Comparison of ENCODE assay signal across 12 mouse cellular contexts in genomic region chr3:88593893-88594580, GRCm38 (mm10). TPM values are rescaled to one million over a fixed set of nuclear protein-coding genes. Genes with fewer than 3 reads are reported as not detected.
DNase-seq lines count a peak whose midpoint lies in the region; ATAC-seq and TF ChIP-seq lines count a peak whose summit lies in the region.
"Had no signal": no experiment of that assay in that cellular context is flagged by ENCODE, and none has a peak within 500 bp of the region (broad histone marks: within the 10 kb centered on the region; RNA-seq: fewer than 3 reads in every experiment).

No protein-coding gene starts in this region.

- ATAC-seq in hindbrain, embryonic 14.5 days (ENCODE audit: low FRiP score), result no peak

- dilution Hi-C loops in CH12.LX (cut with MboI; ENCODE audit: extremely low pct_ligation_motif_present, extremely low pct_unique_long_range_greater_than_20kb, low sequenced_read_pairs), result no loop called here

- no peaks in the 10 kb centered on the region for H3K27me3 ChIP-seq in CH12.LX (replicated peaks)
- H3K27me3 ChIP-seq in hindbrain, embryonic 14.5 days (ENCODE audit: control insufficient read depth, insufficient read depth, low read length), result no peaks in the 10 kb centered on the region
- H3K27me3 ChIP-seq: forebrain, embryonic 12.5 days had no signal

- peak overlapping the region; percentile 12 for H3K27ac ChIP-seq in CH12.LX (ENCODE audit: insufficient read depth, low read depth)
- no peak overlapping the region for H3K27ac ChIP-seq in hindbrain, embryonic 14.5 days
- H3K27ac ChIP-seq: forebrain, embryonic 12.5 days; liver, embryonic 14.5 days had no signal

- no peak for TF ChIP-seq RAD21 in CH12.LX (IDR thresholded peaks at IDR 0.05; ENCODE audit: low read depth, low read length)

- DNase-seq in CH12.LX (ENCODE audit: extremely low read depth) (no peak), R1 (ENCODE audit: low read depth, low spot score) (peak; percentile 31)
- peak; percentile 47 for DNase-seq in kidney, postnatal 10 days
- DNase-seq in lung, postnatal 14 days, result peak; percentile 63
- no peak for DNase-seq in layer of hippocampus, postnatal 14 days (ENCODE audit: low spot score in 2 of 2)
- DNase-seq in thymus, postnatal 14 days, result no peak
- no peak for DNase-seq in hindbrain, embryonic 14.5 days (ENCODE audit: low spot score)
- DNase-seq: adrenal gland, postnatal 14 days; cerebellum, adult 9-11 months had no signal

- TF ChIP-seq EP300 in CH12.LX (IDR thresholded peaks at IDR 0.05; ENCODE audit: low read length), result no peak

- in situ Hi-C loops in CH12.LX (cut with MboI; ENCODE audit: low pct_ligation_motif_present, low pct_unique_long_range_greater_than_20kb, low sequenced_read_pairs), result no loop called here

- peaks cover 3 to 19% of the 10 kb centered on the region in 2 experiments for H3K36me3 ChIP-seq in CH12.LX (replicated peaks in 1 of 2; ENCODE audit: control insufficient read depth in 1 of 2, insufficient read depth in 1 of 2, low read length in 1 of 2)
- H3K36me3 ChIP-seq in hindbrain, embryonic 14.5 days (replicated peaks; ENCODE audit: control insufficient read depth, insufficient read depth), result peaks cover 7% of the 10 kb centered on the region; the same call in 1 of the 2 replicates
- H3K36me3 ChIP-seq: forebrain, embryonic 12.5 days had no signal

- no peaks in the 10 kb centered on the region for H3K79me2 ChIP-seq in CH12.LX (replicated peaks; ENCODE audit: control insufficient read depth, extremely low read depth, insufficient read depth, poor library complexity, severe bottlenecking)

- peaks cover 13 to 29% of the 10 kb centered on the region in 2 experiments for H3K4me1 ChIP-seq in CH12.LX (ENCODE audit: control insufficient read depth in 1 of 2, insufficient read depth in 2 of 2)
- no peaks in the 10 kb centered on the region for H3K4me1 ChIP-seq in hindbrain, embryonic 14.5 days (replicated peaks; ENCODE audit: control insufficient read depth, insufficient read depth, low read length)

- TF ChIP-seq CTCF in CH12.LX (conservative IDR thresholded peaks at IDR 0.05 in 1 of 2, IDR thresholded peaks at IDR 0.05 in 1 of 2; ENCODE audit: low read depth in 2 of 2, low read length in 2 of 2), result no peak

- no peak overlapping the region for H3K4me3 ChIP-seq in CH12.LX (replicated peaks in 1 of 3; ENCODE audit: low read depth in 2 of 3, low read length in 2 of 3, poor library complexity in 1 of 3)
- H3K4me3 ChIP-seq in hindbrain, embryonic 14.5 days (replicated peaks; ENCODE audit: low read length), result no peak overlapping the region
- H3K4me3 ChIP-seq: forebrain, embryonic 12.5 days had no signal

- H3K9ac ChIP-seq in CH12.LX (ENCODE audit: insufficient read depth, low read depth), result peak overlapping the region; percentile 15
- H3K9ac ChIP-seq in hindbrain, embryonic 14.5 days, result no peak overlapping the region
- H3K9ac ChIP-seq: forebrain, embryonic 12.5 days; liver, embryonic 14.5 days had no signal

- peak overlapping the region; percentile 59 for H3K4me2 ChIP-seq in CH12.LX (ENCODE audit: insufficient read depth, low read depth, poor library complexity, severe bottlenecking)
- no peak overlapping the region for H3K4me2 ChIP-seq in hindbrain, embryonic 14.5 days (replicated peaks)
- H3K4me2 ChIP-seq: forebrain, embryonic 12.5 days had no signal

- 69% methylated on average over 10 of the region's 10 CpGs for WGBS in hindbrain, embryonic 14.5 days

- no peak for TF ChIP-seq POLR2A in CH12.LX (IDR thresholded peaks at IDR 0.05; ENCODE audit: low read depth, low read length)

- H3K9me3 ChIP-seq in CH12.LX (replicated peaks; ENCODE audit: low read length), result no peaks in the 10 kb centered on the region
- no peaks in the 10 kb centered on the region for H3K9me3 ChIP-seq in hindbrain, embryonic 14.5 days (ENCODE audit: control insufficient read depth, low read length)
- H3K9me3 ChIP-seq: forebrain, embryonic 12.5 days; G1E had no signal

TF ChIP-seq in CH12.LX, 34 proteins besides CTCF, POLR2A, EP300 and RAD21:
- TF ChIP-seq CHD2 (IDR thresholded peaks at IDR 0.05; ENCODE audit: low read length), result no peak; the same call in 1 of the 2 replicates
- 0 out of 2 replicates have a peak, but pooled peaks have one; percentile 6 for TF ChIP-seq TBP (conservative IDR thresholded peaks at IDR 0.05; ENCODE audit: low read depth, low read length)
- no peak for TF ChIP-seq IRF4 (IDR thresholded peaks at IDR 0.05; ENCODE audit: low read depth, low read length)
- no peak for TF ChIP-seq BHLHE40 (IDR thresholded peaks at IDR 0.05; ENCODE audit: low read depth, low read length)
- no peak for TF ChIP-seq MAFK (IDR thresholded peaks at IDR 0.05; ENCODE audit: insufficient replicate concordance, low read length)
- TF ChIP-seq MXI1 (IDR thresholded peaks at IDR 0.05; ENCODE audit: low read depth, low read length), result no peak

RNA-seq across cellular contexts. Expression of gene Arhgef2, which starts 11.7 kb away (rescaled TPM):
- 40.0 and 43.9 TPM in 2 replicates for total RNA-seq in CH12.LX (2012; rRNA removed)
- total RNA-seq in CH12.LX (2014; rRNA removed), result 15.0 and 18.5 TPM in 2 replicates
- 31.4 and 43.1 TPM in 2 replicates for polyA plus RNA-seq in CH12.LX (2012; ENCODE audit: insufficient read length, low read depth)
- total RNA-seq in layer of hippocampus, postnatal 14 days (2021), result 100 to 1,000 TPM; 258 to 259 TPM
- 96.0 and 115 TPM in 2 replicates for polyA plus RNA-seq in hindbrain, embryonic 14.5 days (2014; fragmentation: Nextera tagmentation; extraction: Ambion mirVana)

RNA-seq across cellular contexts. Expression of gene Ssr2, which starts 18.4 kb away (rescaled TPM):
- total RNA-seq in CH12.LX (2012; rRNA removed), result 364 and 435 TPM in 2 replicates
- 325 and 377 TPM in 2 replicates for total RNA-seq in CH12.LX (2014; rRNA removed)
- 307 and 346 TPM in 2 replicates for polyA plus RNA-seq in CH12.LX (2012; ENCODE audit: insufficient read length, low read depth)
- total RNA-seq in layer of hippocampus, postnatal 14 days (2021), result 100 to 1,000 TPM; 110 to 120 TPM
- 117 and 129 TPM in 2 replicates for polyA plus RNA-seq in hindbrain, embryonic 14.5 days (2014; fragmentation: Nextera tagmentation; extraction: Ambion mirVana)

RNA-seq across cellular contexts. Expression of gene Ubqln4, which starts 40.5 kb away (rescaled TPM):
- 39.6 and 47.3 TPM in 2 replicates for total RNA-seq in CH12.LX (2012; rRNA removed)
- 22.4 and 22.8 TPM in 2 replicates for total RNA-seq in CH12.LX (2014; rRNA removed)
- 55.7 and 62.2 TPM in 2 replicates for polyA plus RNA-seq in CH12.LX (2012; ENCODE audit: insufficient read length, low read depth)
- total RNA-seq in layer of hippocampus, postnatal 14 days (2021), result 10 to 100 TPM; 77.3 to 81.8 TPM
- 42.9 and 53.6 TPM in 2 replicates for polyA plus RNA-seq in hindbrain, embryonic 14.5 days (2014; fragmentation: Nextera tagmentation; extraction: Ambion mirVana)

RNA-seq across cellular contexts. Expression of gene Lamtor2, which starts 41.2 kb away (rescaled TPM):
- total RNA-seq in CH12.LX (2012; rRNA removed), result 73.2 and 96.6 TPM in 2 replicates
- 42.3 and 44.0 TPM in 2 replicates for total RNA-seq in CH12.LX (2014; rRNA removed)
- 56.0 and 83.9 TPM in 2 replicates for polyA plus RNA-seq in CH12.LX (2012; ENCODE audit: insufficient read length, low read depth)
- 100 to 1,000 TPM in 1 of 2 experiments, 10 to 100 TPM in 1; 96.1 to 113 TPM for total RNA-seq in layer of hippocampus, postnatal 14 days (2021)
- polyA plus RNA-seq in hindbrain, embryonic 14.5 days (2014; fragmentation: Nextera tagmentation; extraction: Ambion mirVana), result 102 and 107 TPM in 2 replicates

RNA-seq across cellular contexts. Expression of gene Rab25, which starts 45.9 kb away (rescaled TPM):
- total RNA-seq in CH12.LX (2012; rRNA removed), result 4.1 and 7.1 TPM in 2 replicates
- 0.76 and 0.79 TPM in 2 replicates for total RNA-seq in CH12.LX (2014; rRNA removed)
- polyA plus RNA-seq in CH12.LX (2012; ENCODE audit: insufficient read length, low read depth), result 1.8 and 2.0 TPM in 2 replicates
- total RNA-seq in layer of hippocampus, postnatal 14 days (2021), result not detected
- 0.20 TPM in 1 of 2 replicates, not detected in the other for polyA plus RNA-seq in hindbrain, embryonic 14.5 days (2014; fragmentation: Nextera tagmentation; extraction: Ambion mirVana)
- total RNA-seq: adrenal gland, postnatal 14 days had no signal

Comparison
In these comparisons a context has a peak if more than half of its experiments do, and no peak if none do; other contexts are left out.
1. DNase-seq: peak in R1 (single experiment), kidney, postnatal 10 days (single experiment) and lung, postnatal 14 days (single experiment); none in CH12.LX (single experiment), layer of hippocampus, postnatal 14 days (0 of 2), thymus, postnatal 14 days (single experiment) and hindbrain, embryonic 14.5 days (single experiment).
2. RNA of gene Arhgef2, which starts 11.7 kb away (total RNA-seq): 258 to 259 TPM in layer of hippocampus, postnatal 14 days; 15.0 to 43.9 TPM in CH12.LX; every median in the first group is over 4 times any median in the second.